Mouse (Mus musculus) hindbrain, embryonic 12.5 days (tissue): ENCODE measurements around the gene Ccdc142. TPM values are rescaled to one million over a fixed set of nuclear protein-coding genes. Genes with fewer than 3 reads are reported as not detected.

Experiments used
- ATAC-seq: fragments of 200-750 bp; cut with Nextera tagmentation; 2 replicates; pipeline ENCODE4 v1.8.0; 2017; ENCODE audit warnings: moderate TSS enrichment; ENCODE audit not compliant: low FRiP score
- H3K27ac ChIP-seq: fragments of 300-500 bp; sonication (generic); 2 replicates; pipeline ENCODE4 v1.5.1; 2016; ENCODE audit warnings: mild to moderate bottlenecking
- H3K27me3 ChIP-seq: fragments of 300-500 bp; sonication (generic); 2 replicates; pipeline ENCODE4 v1.6.1; 2016; ENCODE audit warnings: mild to moderate bottlenecking
- H3K36me3 ChIP-seq: fragments of 300-500 bp; sonication (generic); 2 replicates; pipeline ENCODE4 v1.6.1; 2016; ENCODE audit warnings: mild to moderate bottlenecking
- H3K4me1 ChIP-seq: fragments of 300-500 bp; sonication (generic); 2 replicates; pipeline ENCODE4 v1.6.1; 2016
- H3K4me2 ChIP-seq: fragments of 300-500 bp; sonication (generic); replicated peaks from 2 replicates; pipeline ENCODE4 v1.6.1; 2016; ENCODE audit warnings: mild to moderate bottlenecking
- H3K4me3 ChIP-seq: fragments of 300-500 bp; sonication (generic); 2 replicates; pipeline ENCODE4 v1.5.1; 2016; ENCODE audit warnings: mild to moderate bottlenecking
- H3K9ac ChIP-seq: fragments of 300-500 bp; sonication (generic); 2 replicates; pipeline ENCODE4 v1.6.1; 2016; ENCODE audit warnings: mild to moderate bottlenecking, moderate library complexity
- H3K9me3 ChIP-seq: fragments of 300-500 bp; sonication (generic); replicated peaks from 2 replicates; pipeline ENCODE4 v1.6.1; 2016; ENCODE audit warnings: mild to moderate bottlenecking
- WGBS: fragments of 180-500 bp; shearing (Covaris S2); methylation state at CpG from one replicate; pipeline ENCODE4 v1.1.7; 2016; 5-methylcytosine and 5-hydroxymethylcytosine counted together
- polyA plus RNA-seq: library from polyadenylated mRNA; unstranded; fragments of >200 nt; fragmentation: Nextera tagmentation; extraction: Ambion mirVana; gene quantifications from 2 replicates; pipeline ENCODE4 v1.2.1, GENCODE M21; 2016

Ccdc142 gene
- polyA plus RNA-seq, 1 experiment from 2014 or later, result 3.3 TPM

- peaks cover 57% of the 10 kb centered on the region for H3K4me1 ChIP-seq
- no peaks in the 10 kb centered on the region for H3K36me3 ChIP-seq
- H3K4me2 ChIP-seq, result peak overlapping the region; percentile 72
- peak overlapping the region; percentile 41 for H3K4me3 ChIP-seq
- peak overlapping the region; percentile 93 for H3K27ac ChIP-seq
- WGBS, result under 1% methylated on average over 12 of the region's 12 CpGs
- H3K27me3 ChIP-seq, result peaks cover 16% of the 10 kb centered on the region
- peak overlapping the region; percentile 70 for H3K9ac ChIP-seq
- H3K9me3 ChIP-seq, result no peaks in the 10 kb centered on the region
- ATAC-seq, result peak; percentile 66
These were observed 36.2 kb downstream of the Ccdc142 start for GRCm38 (mm10) chr6:83137576-83137950.

GRCm38 (mm10) chr6:83138056-83138455 lies 36.7 kb downstream of the Ccdc142 start:
- Histone ChIP-seq H3K9ac (peak overlapping the region; percentile 70), H3K4me3 (peak overlapping the region; percentile 41), H3K36me3 (no peaks in the 10 kb centered on the region), H3K27ac (peak overlapping the region; percentile 93), H3K4me1 (peaks cover 62% of the 10 kb centered on the region), H3K4me2 (peak overlapping the region; percentile 72), H3K27me3 (peaks cover 16% of the 10 kb centered on the region), H3K9me3 (no peaks in the 10 kb centered on the region)
- ATAC-seq, result peak; percentile 26
- WGBS, result 1% methylated on average over 11 of the region's 11 CpGs

- peaks cover 64% of the 10 kb centered on the region for H3K4me1 ChIP-seq
- peaks cover 12% of the 10 kb centered on the region; the same call in 1 of the 2 replicates for H3K27me3 ChIP-seq
- 94% methylated on average over 8 of the region's 8 CpGs for WGBS
These were observed 38.6 kb downstream of the Ccdc142 start for GRCm38 (mm10) chr6:83140044-83140443.

GRCm38 (mm10) chr6:83141636-83142035 lies 40.2 kb downstream of the Ccdc142 start:
- no peaks in the 10 kb centered on the region for H3K27me3 ChIP-seq
- no peak for ATAC-seq
- H3K4me1 ChIP-seq, result peaks cover 48% of the 10 kb centered on the region
- no peaks in the 10 kb centered on the region for H3K9me3 ChIP-seq
- 27% methylated on average over 4 of the region's 4 CpGs for WGBS
- peak overlapping the region; percentile 67 for H3K4me2 ChIP-seq
- H3K9ac ChIP-seq, result peak overlapping the region; percentile 54
- H3K27ac ChIP-seq, result no peak overlapping the region
- peak overlapping the region; percentile 33; the same call in 1 of the 2 replicates for H3K4me3 ChIP-seq
- H3K36me3 ChIP-seq, result no peaks in the 10 kb centered on the region; the same call in 1 of the 2 replicates

More at GRCm38 (mm10) chr6:83140044-83140443, 38.6 kb downstream of the Ccdc142 start:
- H3K27ac ChIP-seq, result no peak overlapping the region
- ATAC-seq, result no peak
- H3K4me2 ChIP-seq, result no peak overlapping the region
- no peaks in the 10 kb centered on the region for H3K36me3 ChIP-seq
- no peak overlapping the region for H3K9ac ChIP-seq
- H3K4me3 ChIP-seq, result no peak overlapping the region
- H3K9me3 ChIP-seq, result no peaks in the 10 kb centered on the region

- Histone ChIP-seq H3K27ac (no peak overlapping the region), H3K9ac (peak overlapping the region; percentile 54), H3K4me3 (peak overlapping the region; percentile 33), H3K27me3 (no peaks in the 10 kb centered on the region), H3K4me1 (peaks cover 45% of the 10 kb centered on the region), H3K4me2 (peak overlapping the region; percentile 67), H3K36me3 (peaks cover 1% of the 10 kb centered on the region), H3K9me3 (no peaks in the 10 kb centered on the region)
- WGBS, result 2% methylated on average over 41 of the region's 41 CpGs
- peak; percentile 5; the same call in 1 of the 2 replicates for ATAC-seq
These were observed 40.9 kb downstream of the Ccdc142 start for GRCm38 (mm10) chr6:83142211-83142731.

GRCm38 (mm10) chr6:83142886-83143285 lies 41.5 kb downstream of the Ccdc142 start:
- peak overlapping the region; percentile 67 for H3K4me2 ChIP-seq
- peaks cover 39% of the 10 kb centered on the region for H3K4me1 ChIP-seq
- no peak overlapping the region for H3K4me3 ChIP-seq
- 0 out of 2 replicates have a peak overlapping the region, but pooled peaks have one; percentile 10 for H3K9ac ChIP-seq
- H3K27ac ChIP-seq, result no peak overlapping the region
- ATAC-seq, result peak; percentile 26; the same call in 1 of the 2 replicates
- H3K36me3 ChIP-seq, result peaks cover 8% of the 10 kb centered on the region
- H3K27me3 ChIP-seq, result no peaks in the 10 kb centered on the region
- 44% methylated on average over 11 of the region's 11 CpGs for WGBS
- no peaks in the 10 kb centered on the region for H3K9me3 ChIP-seq

- Histone ChIP-seq H3K36me3 (peaks cover 29% of the 10 kb centered on the region), H3K27ac (no peak overlapping the region), H3K4me1 (peaks cover 25% of the 10 kb centered on the region), H3K27me3 (no peaks in the 10 kb centered on the region), H3K4me3 (no peak overlapping the region), H3K9me3 (no peaks in the 10 kb centered on the region), H3K4me2 (no peak overlapping the region), H3K9ac (no peak overlapping the region)
- ATAC-seq, result no peak
- WGBS, result 97% methylated on average over 2 of the region's 2 CpGs
These were observed 43.8 kb downstream of the Ccdc142 start for GRCm38 (mm10) chr6:83145209-83145608.

GRCm38 (mm10) chr6:83145805-83146204 lies 44.4 kb downstream of the Ccdc142 start:
- Histone ChIP-seq H3K9me3 (no peaks in the 10 kb centered on the region), H3K4me3 (no peak overlapping the region), H3K36me3 (peaks cover 34% of the 10 kb centered on the region), H3K27me3 (no peaks in the 10 kb centered on the region), H3K4me1 (peaks cover 25% of the 10 kb centered on the region), H3K9ac (no peak overlapping the region), H3K4me2 (no peak overlapping the region), H3K27ac (no peak overlapping the region; the same call in 1 of the 2 replicates)
- no peak for ATAC-seq
- WGBS, result 70% methylated on average over 9 of the region's 9 CpGs

GRCm38 (mm10) chr6:83147280-83147679 lies 45.9 kb downstream of the Ccdc142 start:
- 71% methylated on average over 7 of the region's 7 CpGs for WGBS
- Histone ChIP-seq H3K4me2 (no peak overlapping the region), H3K27me3 (no peaks in the 10 kb centered on the region), H3K9ac (0 out of 2 replicates have a peak overlapping the region, but pooled peaks have one; percentile 14), H3K27ac (no peak overlapping the region), H3K36me3 (peaks cover 43% of the 10 kb centered on the region), H3K4me3 (no peak overlapping the region), H3K4me1 (peaks cover 24% of the 10 kb centered on the region), H3K9me3 (no peaks in the 10 kb centered on the region)
- ATAC-seq, result no peak

- H3K4me1 ChIP-seq, result peaks cover 29% of the 10 kb centered on the region
- no peaks in the 10 kb centered on the region for H3K9me3 ChIP-seq
- 20% methylated on average over 8 of the region's 8 CpGs for WGBS
- peak overlapping the region; percentile 29 for H3K9ac ChIP-seq
- peaks cover 51% of the 10 kb centered on the region for H3K36me3 ChIP-seq
- no peak for ATAC-seq
- no peak overlapping the region for H3K4me3 ChIP-seq
- peak overlapping the region; percentile 44; the same call in 1 of the 2 replicates for H3K27ac ChIP-seq
- H3K4me2 ChIP-seq, result no peak overlapping the region
- H3K27me3 ChIP-seq, result no peaks in the 10 kb centered on the region
These were observed 50.3 kb downstream of the Ccdc142 start for GRCm38 (mm10) chr6:83151721-83152120.

GRCm38 (mm10) chr6:83153038-83153437 lies 51.6 kb downstream of the Ccdc142 start:
- no peak overlapping the region for H3K4me2 ChIP-seq
- ATAC-seq, result no peak
- H3K27me3 ChIP-seq, result no peaks in the 10 kb centered on the region; the same call in 1 of the 2 replicates
- no peaks in the 10 kb centered on the region for H3K9me3 ChIP-seq
- peaks cover 29% of the 10 kb centered on the region for H3K4me1 ChIP-seq
- no peak overlapping the region for H3K9ac ChIP-seq
- WGBS, result 82% methylated on average over 12 of the region's 12 CpGs
- H3K4me3 ChIP-seq, result no peak overlapping the region
- H3K27ac ChIP-seq, result no peak overlapping the region
- H3K36me3 ChIP-seq, result peaks cover 42% of the 10 kb centered on the region

GRCm38 (mm10) chr6:83153485-83153884 lies 52.1 kb downstream of the Ccdc142 start:
- Histone ChIP-seq H3K4me3 (no peak overlapping the region), H3K9ac (no peak overlapping the region), H3K4me1 (peaks cover 29% of the 10 kb centered on the region), H3K27me3 (no peaks in the 10 kb centered on the region; the same call in 1 of the 2 replicates), H3K36me3 (peaks cover 39% of the 10 kb centered on the region), H3K9me3 (no peaks in the 10 kb centered on the region), H3K27ac (no peak overlapping the region), H3K4me2 (no peak overlapping the region)
- WGBS, result 75% methylated on average over 5 of the region's 5 CpGs
- ATAC-seq, result no peak
